Mouse (Mus musculus) G1E-ER4 (cell line): ENCODE results near the gene Hes7. TPM values are rescaled to one million over a fixed set of nuclear protein-coding genes. Genes with fewer than 3 reads are reported as not detected.

Source experiments
- GATA1 ChIP-seq: IDR thresholded peaks from one replicate; pipeline ENCODE4 v1.8.0; 2012; ENCODE audit warnings: low read length, inconsistent platforms
- polyA plus RNA-seq: library from polyadenylated mRNA; stranded (reverse); fragments of >175 nt; gene quantifications from 2 replicates; pipeline ENCODE4 v1.2.3, GENCODE M21; 2012

The Hes7 gene
- polyA plus RNA-seq, 1 experiment = 1.4 TPM

DNA sequence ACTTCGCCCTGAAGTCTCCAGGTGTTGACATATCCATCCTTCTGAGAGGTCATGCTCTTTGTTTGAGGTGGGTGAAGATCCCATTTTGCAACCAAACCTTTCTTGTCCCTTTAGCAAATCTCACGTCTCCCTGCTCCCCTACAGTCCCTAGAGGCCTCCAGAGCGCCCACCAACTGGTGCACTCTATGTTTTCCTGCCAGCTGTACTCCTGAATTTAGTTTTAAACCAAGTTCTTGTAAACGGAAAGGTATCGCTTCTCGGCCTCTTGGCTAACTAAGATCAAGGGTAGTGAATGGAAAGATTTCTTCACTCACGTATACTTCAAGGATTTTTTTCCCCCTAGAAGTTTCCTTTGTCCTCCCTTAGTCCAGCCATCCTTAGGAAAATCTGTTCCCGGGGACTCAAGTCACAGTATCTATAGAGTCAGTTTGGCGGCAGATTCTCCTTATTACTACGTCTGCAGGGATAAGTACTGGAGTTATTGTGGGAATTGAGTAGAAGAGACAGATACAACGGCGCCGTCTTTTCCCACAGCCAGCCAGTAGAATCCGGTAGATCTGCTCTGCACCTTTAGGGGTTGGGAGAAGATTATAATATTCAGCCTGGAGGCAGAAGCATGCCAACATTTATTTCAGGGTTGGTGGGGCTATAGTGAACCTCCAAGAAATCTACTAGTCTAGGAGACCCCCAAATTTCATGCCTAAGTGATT is 603 bp upstream of the Hes7 start:
- no peak for TF ChIP-seq GATA1

DNA sequence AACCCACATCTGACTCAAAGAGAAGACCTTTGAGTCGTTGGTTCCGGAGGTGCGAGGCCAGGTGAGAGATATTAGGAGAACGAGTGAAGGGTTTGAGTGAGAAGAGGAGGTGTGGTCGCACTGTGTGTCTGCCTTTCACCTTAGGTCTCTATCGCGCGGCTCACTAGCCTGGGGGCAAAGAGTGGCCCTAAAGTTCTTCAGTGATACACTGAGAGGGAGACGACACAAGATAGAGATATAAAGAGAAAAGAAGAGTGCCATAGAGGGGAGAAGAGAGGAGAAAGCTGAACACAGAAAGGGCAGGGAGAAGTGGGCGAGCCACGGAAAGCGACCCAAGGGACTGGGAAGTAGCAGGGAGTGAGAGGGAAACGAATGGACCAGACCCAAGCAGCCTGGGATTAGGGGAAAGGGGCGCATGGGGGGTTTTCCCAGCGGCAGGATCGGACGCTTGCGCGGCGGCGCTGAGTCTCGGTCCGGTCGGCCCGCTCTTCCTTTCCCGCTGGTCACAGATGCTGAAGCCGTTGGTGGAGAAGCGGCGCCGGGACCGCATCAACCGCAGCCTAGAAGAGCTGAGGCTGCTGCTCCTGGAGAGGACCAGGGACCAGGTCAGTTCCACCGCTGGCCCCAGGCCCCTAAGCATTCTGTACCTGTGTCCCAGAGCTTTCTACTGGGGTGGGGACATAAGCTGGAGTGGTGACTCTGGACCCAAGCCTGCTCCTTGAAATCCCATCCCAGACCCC is 967 bp downstream of the Hes7 start:
- TF ChIP-seq GATA1 = no peak

DNA sequence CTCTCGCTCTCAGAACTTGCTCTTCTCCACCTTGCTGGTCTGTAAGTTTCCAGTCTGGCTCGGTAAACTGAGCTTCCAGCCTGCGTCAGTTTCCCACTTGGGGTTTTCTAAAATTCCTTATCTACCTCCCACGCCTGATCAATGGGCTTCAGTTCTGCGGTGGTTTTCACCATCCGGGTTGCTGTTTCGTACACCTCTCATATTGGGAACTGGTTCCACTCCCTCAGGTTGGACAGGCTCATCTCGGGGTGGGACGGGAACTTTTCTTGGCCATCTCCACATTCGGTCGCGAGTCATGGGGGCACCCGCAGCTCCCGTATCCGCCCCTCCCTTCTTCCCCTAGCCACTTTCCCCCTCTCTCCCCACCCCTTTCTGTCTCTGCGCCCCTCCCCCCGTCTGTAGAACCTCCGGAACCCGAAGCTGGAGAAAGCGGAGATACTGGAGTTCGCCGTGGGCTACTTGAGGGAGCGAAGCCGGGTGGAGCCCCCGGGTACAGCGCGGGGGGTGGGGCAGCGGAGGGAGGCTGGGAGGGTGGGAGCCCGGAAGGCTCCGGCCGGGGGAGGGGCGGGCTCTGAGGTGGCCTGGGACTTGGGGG is 1.6 kb downstream of the Hes7 start:
- TF ChIP-seq GATA1 = no peak

DNA sequence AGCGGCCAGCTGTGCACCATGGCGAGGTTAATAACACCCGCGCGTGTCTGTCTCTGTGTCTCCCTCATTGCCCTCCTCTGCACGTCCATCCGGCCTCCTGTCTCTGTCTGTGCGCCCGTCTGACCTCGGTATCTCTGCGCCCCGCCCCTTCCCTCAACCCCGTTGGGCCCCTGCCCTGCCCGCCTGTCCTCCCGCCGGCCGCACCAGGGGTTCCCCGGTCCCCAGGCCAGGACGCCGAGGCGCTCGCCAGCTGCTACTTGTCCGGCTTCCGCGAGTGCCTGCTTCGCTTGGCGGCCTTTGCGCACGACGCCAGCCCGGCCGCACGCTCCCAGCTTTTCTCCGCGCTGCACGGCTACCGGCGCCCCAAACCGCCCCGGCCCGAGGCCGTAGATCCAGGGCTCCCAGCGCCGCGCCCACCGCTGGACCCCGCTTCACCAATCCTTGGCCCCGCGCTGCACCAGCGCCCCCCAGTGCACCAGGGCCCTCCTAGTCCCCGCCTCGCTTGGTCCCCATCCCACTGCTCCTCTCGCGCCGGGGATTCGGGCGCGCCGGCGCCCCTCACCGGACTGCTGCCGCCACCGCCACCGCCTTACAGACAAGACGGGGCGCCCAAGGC is 2.2 kb downstream of the Hes7 start, which contains the start of gene 9130213A22Rik:
9130213A22Rik (minus strand) TSS at position 254 of the 616 bp plus-strand sequence.
- TF ChIP-seq GATA1 = no peak

DNA sequence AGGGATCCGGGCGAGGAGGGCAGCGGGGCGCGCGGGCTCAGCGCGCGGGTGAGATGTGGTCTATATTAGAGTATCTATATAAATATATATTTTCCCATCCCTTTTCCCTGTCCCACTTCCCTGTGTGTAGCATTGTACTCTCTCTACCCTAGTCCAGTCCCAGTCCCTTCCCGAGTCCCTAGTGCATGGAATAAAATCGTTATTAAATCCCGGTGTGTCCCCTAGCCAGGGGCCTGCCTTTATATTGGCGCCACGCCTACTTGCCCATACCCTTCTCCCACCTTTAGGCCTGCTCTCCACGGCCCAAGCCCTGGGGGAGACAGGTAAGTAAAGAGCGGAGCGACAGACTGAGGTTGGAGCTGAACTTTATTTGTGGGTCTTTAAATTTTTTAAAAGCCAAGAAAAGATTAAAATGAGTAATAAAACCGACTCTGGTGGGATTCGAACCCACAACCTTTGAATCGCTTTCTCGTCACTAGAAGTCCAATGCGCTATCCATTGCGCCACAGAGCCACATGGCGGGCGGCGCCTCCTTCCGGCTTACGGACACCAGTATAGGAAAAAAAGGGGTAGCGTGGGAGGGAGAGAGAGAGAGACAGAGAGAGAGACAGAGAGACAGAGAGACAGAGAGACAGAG is 3.0 kb downstream of the Hes7 start:
- no peak for TF ChIP-seq GATA1

DNA sequence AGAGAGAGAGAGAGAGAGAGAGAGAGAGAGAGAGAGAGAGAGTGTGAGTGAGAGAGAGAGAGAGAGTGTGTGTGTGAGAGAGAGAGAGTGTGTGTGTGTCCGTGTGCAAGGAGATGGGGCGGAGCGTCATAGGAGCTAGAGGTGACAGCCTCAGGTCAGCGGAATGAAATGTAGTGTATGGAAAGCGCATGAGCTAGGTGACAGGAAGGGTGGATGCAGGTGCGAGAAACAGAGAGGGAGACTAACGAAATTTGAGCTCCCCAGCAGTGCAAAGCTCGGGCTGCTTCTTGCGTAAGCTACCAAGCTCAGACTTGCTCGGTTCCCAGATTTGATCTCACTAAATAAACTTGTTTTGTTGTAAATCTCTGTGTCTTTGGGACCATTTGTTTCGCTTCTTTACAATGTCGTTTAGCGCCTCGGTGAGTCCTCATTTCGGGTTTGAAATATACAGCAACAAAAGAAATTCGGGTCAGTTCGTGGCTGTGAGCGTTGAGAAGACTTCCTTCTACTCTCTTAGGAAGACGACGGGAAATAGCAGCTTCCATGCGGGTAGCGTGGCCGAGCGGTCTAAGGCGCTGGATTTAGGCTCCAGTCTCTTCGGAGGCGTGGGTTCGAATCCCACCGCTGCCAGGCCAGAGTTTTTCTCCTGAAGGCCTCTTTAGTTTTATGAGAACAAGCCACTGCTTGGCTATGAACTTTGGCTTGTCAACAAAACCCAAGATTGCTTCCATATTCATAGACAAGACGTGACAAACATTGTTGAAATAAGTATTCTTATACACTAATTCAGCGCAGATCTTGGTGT is 3.7 kb downstream of the Hes7 start:
- no peak for TF ChIP-seq GATA1

DNA sequence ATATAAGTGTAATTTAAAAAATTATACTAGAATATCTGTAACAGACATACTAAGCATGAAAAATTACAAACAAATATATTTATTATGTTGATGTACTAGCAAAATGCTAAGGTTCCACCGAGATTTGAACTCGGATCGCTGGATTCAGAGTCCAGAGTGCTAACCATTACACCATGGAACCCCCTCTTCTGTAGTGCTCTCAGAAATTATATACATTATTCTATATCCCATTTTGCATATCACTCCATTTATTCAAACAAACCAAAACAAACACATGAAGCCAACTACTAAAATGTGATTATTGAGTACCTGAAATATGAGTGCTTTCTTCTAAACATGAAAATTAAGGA is 4.3 kb downstream of the Hes7 start:
- no peak for TF ChIP-seq GATA1

DNA sequence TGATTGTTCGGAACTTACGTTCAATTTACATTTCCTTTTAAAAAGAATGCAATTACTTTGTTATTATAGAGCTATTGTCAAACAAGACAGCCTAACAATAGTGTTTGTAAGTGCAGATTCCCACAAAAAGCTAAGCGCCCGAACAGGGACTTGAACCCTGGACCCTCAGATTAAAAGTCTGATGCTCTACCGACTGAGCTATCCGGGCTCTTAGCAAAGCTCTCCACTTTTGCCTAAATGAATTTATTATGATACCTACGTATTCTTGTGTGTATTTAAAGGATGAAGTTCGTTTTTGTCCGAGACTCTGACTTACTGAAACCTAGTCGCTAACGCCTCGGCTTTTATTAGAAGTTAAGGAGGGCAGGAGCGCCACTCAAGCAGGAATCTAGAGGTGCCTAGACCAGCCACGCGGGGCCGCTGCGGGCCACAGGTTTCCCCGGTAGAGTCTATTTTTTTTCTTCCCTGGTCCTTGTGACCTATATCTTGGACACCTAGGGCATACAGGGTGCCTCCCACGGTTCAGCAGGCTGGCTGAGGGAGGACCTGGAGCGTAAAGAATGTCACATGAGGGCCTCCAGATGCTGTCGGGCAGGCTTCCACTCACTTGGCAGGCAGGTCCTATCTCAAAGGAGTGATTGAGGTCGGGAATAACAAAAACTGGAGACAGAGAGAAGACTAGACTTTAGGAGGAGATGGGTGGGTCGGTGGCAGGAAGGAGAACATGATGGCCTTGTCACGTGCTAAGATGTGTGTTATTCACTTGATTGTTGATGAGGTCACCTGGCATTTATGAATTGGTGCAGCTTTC is 5.0 kb downstream of the Hes7 start:
- no peak for TF ChIP-seq GATA1

DNA sequence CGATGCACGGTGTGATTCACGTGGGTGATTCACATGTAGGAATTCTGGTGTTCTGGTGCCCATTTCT is 5.5 kb downstream of the Hes7 start, which contains the start of gene Aloxe3:
Aloxe3 (plus strand) TSS at position 45 of the 67 bp plus-strand sequence.
- no peak for TF ChIP-seq GATA1

DNA sequence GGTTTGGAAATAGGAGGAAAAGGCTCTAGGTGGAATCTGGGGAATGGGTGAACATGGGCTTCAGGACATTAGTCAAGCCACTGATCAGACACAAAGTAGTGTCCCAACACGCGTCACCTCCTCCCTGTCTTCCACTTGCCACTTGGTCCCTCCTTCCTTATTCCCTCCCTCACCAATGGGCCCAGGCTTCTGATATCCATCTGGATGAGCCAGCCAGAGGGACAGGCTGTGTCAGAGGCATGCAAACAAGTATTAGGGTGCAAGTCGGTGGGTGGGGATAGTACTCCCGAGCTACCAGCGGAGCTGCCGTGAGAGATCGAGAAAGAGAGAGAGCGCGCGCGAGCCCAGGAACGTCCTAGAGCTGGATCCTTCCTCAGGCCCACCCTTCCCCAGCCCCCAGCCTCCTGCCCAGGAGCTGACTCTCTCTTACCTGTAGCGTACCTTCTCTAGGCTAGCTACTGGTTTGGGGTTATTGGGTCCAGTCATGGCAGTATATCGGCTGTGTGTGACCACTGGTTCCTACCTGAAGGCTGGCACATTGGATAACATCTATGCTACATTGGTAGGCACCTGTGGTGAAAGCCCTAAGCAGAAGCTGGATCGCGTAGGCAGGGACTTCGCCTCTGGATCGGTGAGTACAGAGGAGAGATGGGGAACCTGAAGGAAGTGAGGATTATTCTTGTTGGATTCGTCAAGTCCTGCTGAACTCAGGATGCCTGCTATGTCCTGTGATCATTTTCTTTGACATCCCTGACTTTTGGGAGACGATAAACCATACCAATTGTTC is 5.9 kb downstream of the Hes7 start:
- TF ChIP-seq GATA1 = no peak

DNA sequence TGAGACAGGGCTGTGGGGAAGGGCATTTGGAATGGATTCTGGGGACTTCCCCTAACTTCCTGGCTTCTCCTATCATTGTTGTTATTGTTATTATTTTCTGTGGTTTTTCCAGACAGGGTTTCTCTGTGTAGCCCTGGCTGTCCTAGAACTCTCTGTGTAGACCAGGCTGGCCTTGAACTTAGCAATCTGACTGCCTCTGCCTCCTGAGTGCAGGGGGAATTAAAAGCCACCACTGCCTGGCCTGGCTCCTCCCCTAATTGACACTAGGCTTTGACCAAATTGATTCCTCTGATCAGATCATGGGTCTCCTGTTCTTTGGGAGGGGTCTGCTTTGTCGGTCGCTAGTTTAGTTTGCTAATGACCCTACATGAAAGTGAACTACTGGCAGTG is 6.5 kb downstream of the Hes7 start:
- TF ChIP-seq GATA1 = no peak

DNA sequence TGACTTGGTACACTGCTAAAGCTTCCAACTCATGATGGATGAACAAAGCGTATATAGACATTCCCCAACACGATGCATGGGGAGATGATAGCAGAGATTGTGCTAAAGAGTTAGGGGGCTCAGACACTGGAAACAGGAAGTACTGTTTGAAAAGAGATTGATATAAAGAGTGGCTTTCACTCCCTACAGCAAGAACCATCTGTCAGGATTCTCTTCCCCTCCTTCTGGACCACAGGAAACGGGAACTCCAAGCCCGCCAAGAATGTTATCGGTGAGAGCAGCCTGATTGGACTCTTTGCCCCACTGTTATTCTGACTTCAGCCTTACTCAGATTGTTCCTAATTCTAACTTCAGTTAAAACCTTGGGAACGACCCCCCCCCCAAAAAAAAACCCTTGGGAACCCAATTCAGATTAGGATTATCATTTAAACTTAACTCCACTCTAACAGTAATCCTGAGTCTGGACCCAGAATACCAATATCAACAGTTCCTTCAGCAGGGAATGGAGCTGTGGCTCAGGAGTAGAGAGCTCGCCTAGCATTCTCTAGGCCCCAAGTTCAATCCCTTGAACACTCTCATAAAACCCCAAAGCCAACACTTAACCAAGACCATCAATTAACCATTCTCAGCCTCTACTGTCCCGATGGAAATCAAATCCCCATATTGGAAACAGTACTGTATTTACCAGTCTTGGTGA is 8.4 kb downstream of the Hes7 start:
- no peak for TF ChIP-seq GATA1

DNA sequence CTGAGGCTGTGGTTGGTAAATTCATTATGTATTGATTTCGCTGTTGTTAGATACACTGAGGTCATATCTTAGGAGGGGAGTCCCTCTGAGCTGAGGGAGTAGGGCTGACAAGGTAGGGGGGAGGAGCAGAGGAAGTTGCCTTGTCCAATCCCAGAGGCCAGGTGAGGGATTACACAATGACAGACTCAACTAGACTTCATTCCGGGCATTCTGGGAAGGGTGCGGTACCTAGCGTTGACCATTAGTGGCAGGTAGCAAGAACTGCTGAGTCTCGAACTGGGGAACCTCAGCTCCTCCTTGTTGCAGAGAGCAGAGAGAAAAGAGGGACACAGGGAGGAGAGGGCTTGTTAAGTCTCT is 13.3 kb downstream of the Hes7 start:
- no peak for TF ChIP-seq GATA1
